Mouse (Mus musculus) E14TG2a.4 (cell line): ENCODE measurements around the gene Vmp1.

ENCODE experiments used
- CTCF ChIP-seq: conservative IDR thresholded peaks from 2 replicates; pipeline ENCODE4 v1.5.1; 2014; ENCODE audit warnings: low read length
- NANOG ChIP-seq: IDR thresholded peaks from 2 replicates; pipeline ENCODE4 v1.6.1; 2014; ENCODE audit warnings: borderline replicate concordance, low read length, mixed read lengths
- POU5F1 ChIP-seq: IDR thresholded peaks from 2 replicates; pipeline ENCODE4 v1.6.1; 2014; ENCODE audit warnings: low read length, borderline replicate concordance

- TF ChIP-seq CTCF (no peak), POU5F1 (no peak), NANOG (no peak)
Measured at GRCm38 (mm10) chr11:86682861-86683260, 775 bp downstream of the Vmp1 start.
